Mouse (Mus musculus): Measurements from ENCODE around the gene Olfr1271.
"Not testable (repeated sequence)": the region's sequence is repeated elsewhere in the genome, so short reads cannot be mapped to it uniquely, and the experiment has no call there.

Olfr1271 gene

GRCm38 (mm10) chr2:90270932-90271331, at the start of gene Olfr1271:
TSS of gene Olfr1271 (minus strand) at chr2:90271032.
- no peak for DNase-seq

GRCm38 (mm10) chr2:90292741-90293140, 21.9 kb upstream of the Olfr1271 start, which contains the start of gene Olfr1272:
TSS of gene Olfr1272 (minus strand) at chr2:90292841.
- DNase-seq, result no peak

- no peak for DNase-seq
Measured at GRCm38 (mm10) chr2:90257492-90257891, 13.3 kb downstream of the Olfr1271 start, which contains the start of gene Olfr142. TSS of gene Olfr142 (minus strand) at chr2:90257592.

- DNase-seq, result not testable (repeated sequence)
Measured at GRCm38 (mm10) chr2:90224393-90224792, 46.4 kb downstream of the Olfr1271 start, which contains the start of gene Olfr1506. TSS of gene Olfr1506 (minus strand) at chr2:90224493.
